Mouse (Mus musculus) layer of hippocampus, postnatal 36 days (tissue): ENCODE results near the gene Mpv17l. TPM values are rescaled to one million over a fixed set of nuclear protein-coding genes. Genes with fewer than 3 reads are reported as not detected.

ENCODE experiments used
- total RNA-seq, 2 experiments: library from RNA; stranded (reverse); gene quantifications; 2 replicates each; pipeline ENCODE4 v1.2.3; 2021

Mpv17l gene
- total RNA-seq, 2 experiments from 2014 or later: 74.0 to 82.2 TPM

Other genes starting within 250 kb of the Mpv17l start
- gene Parn, start 235.0 kb upstream of the Mpv17l start, total RNA-seq: 10 to 100 TPM; 24.2 to 25.4 TPM
- 10 to 100 TPM; 37.3 to 39.8 TPM for gene Bfar, start 231.3 kb upstream of the Mpv17l start, total RNA-seq
- gene 3110001I22Rik, start 231.2 kb upstream of the Mpv17l start, total RNA-seq: 1 to 10 TPM; 5.4 to 6.9 TPM
- gene Pla2g10, start 172.2 kb upstream of the Mpv17l start, total RNA-seq: not detected
- 10 to 100 TPM; 51.2 to 51.4 TPM for gene Rrn3, start 122.5 kb upstream of the Mpv17l start, total RNA-seq
- gene Ntan1, start 84.3 kb upstream of the Mpv17l start, total RNA-seq: 10 to 100 TPM; 78.6 to 95.1 TPM
- gene Pdxdc1, start within 50 bp of the Mpv17l start, total RNA-seq: 10 to 100 TPM; 69.6 to 79.3 TPM
- 100 to 1,000 TPM; 254 to 276 TPM for gene 2900011O08Rik, start 83.4 kb downstream of the Mpv17l start, total RNA-seq
- 1 to 10 TPM; 1.4 TPM for gene Ifitm7, start 83.7 kb downstream of the Mpv17l start, total RNA-seq